Mouse (Mus musculus): ENCODE measurements around the gene Myo1c. TPM values are rescaled to one million over a fixed set of nuclear protein-coding genes. Genes with fewer than 3 reads are reported as not detected.

The Myo1c gene
- polyA plus RNA-seq, 1 experiment = 166 TPM

GRCm38 (mm10) chr11:75631561-75632225 is 18.6 kb upstream of the Myo1c start:
- H3K36me3 ChIP-seq (ENCODE audit: control insufficient read depth, insufficient read depth) = peaks cover 26% of the 10 kb centered on the region
- no peaks in the 10 kb centered on the region for H3K27me3 ChIP-seq (ENCODE audit: control insufficient read depth, insufficient read depth, insufficient read length)
- H3K79me3 ChIP-seq (ENCODE audit: low read depth) = no peaks in the 10 kb centered on the region
- no peak overlapping the region for H3ac ChIP-seq (ENCODE audit: control insufficient read depth, insufficient read length, low read depth)
- no peaks in the 10 kb centered on the region for H3K79me2 ChIP-seq (ENCODE audit: control insufficient read depth, insufficient read depth)
- peak overlapping the region; percentile 45 for H3K4me3 ChIP-seq (ENCODE audit: insufficient read depth, poor library complexity, severe bottlenecking)
- TF ChIP-seq USF1 (IDR thresholded peaks at IDR 0.05; ENCODE audit: low read depth) (no peak), MYOD1 (IDR thresholded peaks at IDR 0.05; ENCODE audit: control insufficient read depth, insufficient read length, low read depth) (no peak), MAX (IDR thresholded peaks at IDR 0.05) (no peak), CTCF (IDR thresholded peaks at IDR 0.05; ENCODE audit: control insufficient read depth, insufficient read depth, insufficient read length) (no peak), CEBPB (IDR thresholded peaks at IDR 0.05; ENCODE audit: low read depth) (no peak), FOSL1 (IDR thresholded peaks at IDR 0.05; ENCODE audit: insufficient read depth, low read length, poor library complexity, severe bottlenecking) (no peak), MYOG (IDR thresholded peaks at IDR 0.05; ENCODE audit: control insufficient read depth, extremely low read depth, insufficient read length) (no peak)

- Histone ChIP-seq H3K36me3 (ENCODE audit: control insufficient read depth, insufficient read depth) (peaks cover 18% of the 10 kb centered on the region), H3K4me3 (ENCODE audit: insufficient read depth, poor library complexity, severe bottlenecking) (no peak overlapping the region), H3K79me3 (ENCODE audit: low read depth) (no peaks in the 10 kb centered on the region), H3K27me3 (ENCODE audit: control insufficient read depth, insufficient read depth, insufficient read length) (no peaks in the 10 kb centered on the region), H3ac (ENCODE audit: control insufficient read depth, insufficient read length, low read depth) (no peak overlapping the region), H3K79me2 (ENCODE audit: control insufficient read depth, insufficient read depth) (no peaks in the 10 kb centered on the region)
- TF ChIP-seq FOSL1 (IDR thresholded peaks at IDR 0.05; ENCODE audit: insufficient read depth, low read length, poor library complexity, severe bottlenecking) = no peak
- no peak for TF ChIP-seq MAX (IDR thresholded peaks at IDR 0.05)
- no peak for TF ChIP-seq CTCF (IDR thresholded peaks at IDR 0.05; ENCODE audit: control insufficient read depth, insufficient read depth, insufficient read length)
- no peak for TF ChIP-seq USF1 (IDR thresholded peaks at IDR 0.05; ENCODE audit: low read depth)
- no peak for TF ChIP-seq MYOD1 (IDR thresholded peaks at IDR 0.05; ENCODE audit: control insufficient read depth, insufficient read length, low read depth)
- TF ChIP-seq MYOG (IDR thresholded peaks at IDR 0.05; ENCODE audit: control insufficient read depth, extremely low read depth, insufficient read length) = no peak
- TF ChIP-seq CEBPB (IDR thresholded peaks at IDR 0.05; ENCODE audit: low read depth) = no peak
These were observed 17.4 kb upstream of the Myo1c start for GRCm38 (mm10) chr11:75632921-75633320.

- TF ChIP-seq CEBPB (IDR thresholded peaks at IDR 0.05; ENCODE audit: low read depth) = no peak
- TF ChIP-seq CTCF (IDR thresholded peaks at IDR 0.05; ENCODE audit: control insufficient read depth, insufficient read depth, insufficient read length) = no peak
- TF ChIP-seq FOSL1 (IDR thresholded peaks at IDR 0.05; ENCODE audit: insufficient read depth, low read length, poor library complexity, severe bottlenecking) = no peak
- TF ChIP-seq MYOG (IDR thresholded peaks at IDR 0.05; ENCODE audit: control insufficient read depth, extremely low read depth, insufficient read length) = no peak
- TF ChIP-seq USF1 (IDR thresholded peaks at IDR 0.05; ENCODE audit: low read depth) = no peak
- no peak for TF ChIP-seq MAX (IDR thresholded peaks at IDR 0.05)
- TF ChIP-seq MYOD1 (IDR thresholded peaks at IDR 0.05; ENCODE audit: control insufficient read depth, insufficient read length, low read depth) = no peak
- no peaks in the 10 kb centered on the region for H3K27me3 ChIP-seq (ENCODE audit: control insufficient read depth, insufficient read depth, insufficient read length)
- no peaks in the 10 kb centered on the region for H3K79me2 ChIP-seq (ENCODE audit: control insufficient read depth, insufficient read depth)
- H3K4me3 ChIP-seq (ENCODE audit: insufficient read depth, poor library complexity, severe bottlenecking) = no peak overlapping the region
- no peak overlapping the region for H3ac ChIP-seq (ENCODE audit: control insufficient read depth, insufficient read length, low read depth)
- H3K36me3 ChIP-seq (ENCODE audit: control insufficient read depth, insufficient read depth) = peaks cover 4% of the 10 kb centered on the region
- H3K79me3 ChIP-seq (ENCODE audit: low read depth) = no peaks in the 10 kb centered on the region
These were observed 15.5 kb upstream of the Myo1c start for GRCm38 (mm10) chr11:75634801-75635200.

GRCm38 (mm10) chr11:75635315-75635714 is 15.0 kb upstream of the Myo1c start:
- Histone ChIP-seq H3K4me3 (ENCODE audit: insufficient read depth, poor library complexity, severe bottlenecking) (no peak overlapping the region), H3ac (ENCODE audit: control insufficient read depth, insufficient read length, low read depth) (no peak overlapping the region), H3K79me2 (ENCODE audit: control insufficient read depth, insufficient read depth) (no peaks in the 10 kb centered on the region), H3K79me3 (ENCODE audit: low read depth) (no peaks in the 10 kb centered on the region), H3K36me3 (ENCODE audit: control insufficient read depth, insufficient read depth) (peaks cover 4% of the 10 kb centered on the region), H3K27me3 (ENCODE audit: control insufficient read depth, insufficient read depth, insufficient read length) (no peaks in the 10 kb centered on the region)
- TF ChIP-seq CEBPB (IDR thresholded peaks at IDR 0.05; ENCODE audit: low read depth) (no peak), MYOG (IDR thresholded peaks at IDR 0.05; ENCODE audit: control insufficient read depth, extremely low read depth, insufficient read length) (no peak), CTCF (IDR thresholded peaks at IDR 0.05; ENCODE audit: control insufficient read depth, insufficient read depth, insufficient read length) (no peak), USF1 (IDR thresholded peaks at IDR 0.05; ENCODE audit: low read depth) (no peak), FOSL1 (IDR thresholded peaks at IDR 0.05; ENCODE audit: insufficient read depth, low read length, poor library complexity, severe bottlenecking) (no peak)

- Histone ChIP-seq H3ac (ENCODE audit: control insufficient read depth, insufficient read length, low read depth) (no peak overlapping the region), H3K36me3 (ENCODE audit: control insufficient read depth, insufficient read depth) (no peaks in the 10 kb centered on the region), H3K4me3 (ENCODE audit: insufficient read depth, poor library complexity, severe bottlenecking) (no peak overlapping the region), H3K27me3 (ENCODE audit: control insufficient read depth, insufficient read depth, insufficient read length) (no peaks in the 10 kb centered on the region), H3K79me2 (ENCODE audit: control insufficient read depth, insufficient read depth) (no peaks in the 10 kb centered on the region), H3K79me3 (ENCODE audit: low read depth) (no peaks in the 10 kb centered on the region)
- no peak for TF ChIP-seq CEBPB (IDR thresholded peaks at IDR 0.05; ENCODE audit: low read depth)
These were observed 7.0 kb upstream of the Myo1c start for GRCm38 (mm10) chr11:75643323-75643722.

GRCm38 (mm10) chr11:75644684-75645083 is 5.6 kb upstream of the Myo1c start:
- Histone ChIP-seq H3K36me3 (ENCODE audit: control insufficient read depth, insufficient read depth) (no peaks in the 10 kb centered on the region), H3K79me3 (ENCODE audit: low read depth) (no peaks in the 10 kb centered on the region), H3ac (ENCODE audit: control insufficient read depth, insufficient read length, low read depth) (no peak overlapping the region), H3K79me2 (ENCODE audit: control insufficient read depth, insufficient read depth) (no peaks in the 10 kb centered on the region), H3K4me3 (ENCODE audit: insufficient read depth, poor library complexity, severe bottlenecking) (no peak overlapping the region), H3K27me3 (ENCODE audit: control insufficient read depth, insufficient read depth, insufficient read length) (no peaks in the 10 kb centered on the region)
- TF ChIP-seq USF1 (IDR thresholded peaks at IDR 0.05; ENCODE audit: low read depth) = peak; percentile 36
- peak; percentile 50 for TF ChIP-seq MAX (IDR thresholded peaks at IDR 0.05)
- peak; percentile 53 for TF ChIP-seq MYOD1 (IDR thresholded peaks at IDR 0.05; ENCODE audit: control insufficient read depth, insufficient read length, low read depth)
- no peak for TF ChIP-seq FOSL1 (IDR thresholded peaks at IDR 0.05; ENCODE audit: insufficient read depth, low read length, poor library complexity, severe bottlenecking)

All from C2C12 (cell line).